Mouse (Mus musculus) midbrain, embryonic 15.5 days (tissue): ENCODE measurements at regions not wholly inside any gene's neighbourhood (a gene's known extent, or its start where the extent isn't known, plus 50 kb on each side); places are given as distances from the start of the nearest gene placed in this dataset.

ENCODE experiments used
- ATAC-seq: fragments of 200-750 bp; cut with Nextera tagmentation; replicated peaks from 2 replicates; pipeline ENCODE4 v1.8.0; 2017; ENCODE audit warnings: moderate TSS enrichment
- H3K27ac ChIP-seq: fragments of 300-500 bp; sonication (generic); 2 replicates; pipeline ENCODE4 v1.5.1; 2015; ENCODE audit warnings: mild to moderate bottlenecking, inconsistent platforms
- H3K27me3 ChIP-seq: fragments of 300-500 bp; sonication (generic); replicated peaks from 2 replicates; pipeline ENCODE4 v1.6.1; 2015; ENCODE audit warnings: inconsistent platforms
- H3K36me3 ChIP-seq: fragments of 300-500 bp; sonication (generic); replicated peaks from 2 replicates; pipeline ENCODE4 v1.6.1; 2015; ENCODE audit warnings: inconsistent platforms
- H3K4me1 ChIP-seq: fragments of 300-500 bp; sonication (generic); 2 replicates; pipeline ENCODE4 v1.6.1; 2015; ENCODE audit warnings: inconsistent platforms
- H3K4me2 ChIP-seq: fragments of 300-500 bp; sonication (generic); 2 replicates; pipeline ENCODE4 v1.6.1; 2015; ENCODE audit warnings: inconsistent platforms, mild to moderate bottlenecking, moderate library complexity
- H3K4me3 ChIP-seq: fragments of 300-500 bp; sonication (generic); 2 replicates; pipeline ENCODE4 v1.5.1; 2015; ENCODE audit warnings: mild to moderate bottlenecking, inconsistent platforms
- H3K9ac ChIP-seq: fragments of 300-500 bp; sonication (generic); 2 replicates; pipeline ENCODE4 v1.6.1; 2015; ENCODE audit warnings: mild to moderate bottlenecking, inconsistent platforms
- H3K9me3 ChIP-seq: fragments of 300-500 bp; sonication (generic); 2 replicates; pipeline ENCODE4 v1.6.1; 2016; ENCODE audit warnings: inconsistent platforms
- WGBS: fragments of 180-500 bp; shearing (Covaris S2); methylation state at CpG from one replicate; pipeline ENCODE4 v1.1.7; 2015; ENCODE audit warnings: mixed read lengths; 5-methylcytosine and 5-hydroxymethylcytosine counted together

DNA sequence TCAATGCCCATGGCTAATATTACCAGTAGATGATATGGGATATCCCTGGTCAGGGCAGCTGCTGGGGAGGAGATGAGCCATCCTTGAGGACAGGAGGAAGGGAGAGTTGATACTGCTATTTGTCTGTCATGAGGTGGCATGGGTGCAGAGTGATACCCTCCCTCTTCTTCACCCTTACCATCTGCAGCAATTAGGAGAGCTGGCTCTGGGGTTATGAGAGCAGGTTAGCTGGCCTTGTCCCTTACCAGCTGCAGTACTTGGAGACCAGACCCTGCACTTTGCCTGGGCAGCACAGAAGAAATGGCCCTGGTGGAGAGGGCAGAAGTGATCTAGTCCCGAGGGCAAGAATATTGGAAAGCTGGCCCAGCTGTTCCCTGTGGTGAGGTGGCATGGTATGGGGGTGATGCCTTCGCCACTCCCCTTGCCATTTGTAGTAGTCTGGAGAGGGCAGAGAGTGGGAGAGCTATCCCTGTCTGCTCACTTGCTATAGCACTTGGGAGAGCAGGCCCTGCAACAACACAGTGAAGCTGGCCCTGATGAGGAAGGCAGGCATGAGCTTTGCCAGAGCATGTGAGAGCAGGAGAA is 73.6 kb upstream of the Ppp6c start:
- H3K4me1 ChIP-seq, result no peaks in the 10 kb centered on the region
- no peak for ATAC-seq
- WGBS, result 80% methylated on average over 2 of the region's 2 CpGs
- H3K9me3 ChIP-seq, result no peaks in the 10 kb centered on the region
- no peaks in the 10 kb centered on the region for H3K27me3 ChIP-seq
- H3K36me3 ChIP-seq, result no peaks in the 10 kb centered on the region
- no peak overlapping the region for H3K4me2 ChIP-seq
- no peak overlapping the region for H3K27ac ChIP-seq
- H3K4me3 ChIP-seq, result no peak overlapping the region
- H3K9ac ChIP-seq, result no peak overlapping the region

DNA sequence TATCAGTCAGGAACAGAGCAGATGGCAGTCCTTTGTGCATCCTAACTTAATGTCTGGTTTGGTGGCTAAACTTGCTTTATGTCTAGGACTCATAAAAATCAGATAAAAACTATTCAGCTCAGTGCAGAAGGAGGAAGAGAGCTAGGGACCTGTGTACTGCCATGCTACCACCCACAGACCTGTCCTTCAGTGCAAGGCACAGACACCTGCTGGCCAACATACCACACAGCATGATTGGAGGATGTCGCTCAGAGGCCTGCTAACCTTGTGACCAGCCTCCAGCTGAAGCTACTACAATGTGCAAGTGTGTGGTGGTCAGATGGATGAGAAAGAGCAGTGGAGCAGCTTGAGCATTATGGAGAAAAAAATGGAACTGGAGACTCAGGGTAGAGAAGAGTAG is 73.0 kb upstream of the Ppp6c start:
- no peak overlapping the region for H3K9ac ChIP-seq
- no peak for ATAC-seq
- no peaks in the 10 kb centered on the region for H3K4me1 ChIP-seq
- no peak overlapping the region for H3K27ac ChIP-seq
- no peaks in the 10 kb centered on the region for H3K36me3 ChIP-seq
- H3K27me3 ChIP-seq, result no peaks in the 10 kb centered on the region
- no peak overlapping the region for H3K4me2 ChIP-seq
- H3K9me3 ChIP-seq, result no peaks in the 10 kb centered on the region
- WGBS, result 81% methylated on average over 1 of the region's 1 CpGs
- H3K4me3 ChIP-seq, result no peak overlapping the region

GRCm38 (mm10) chr2:39295435-39295834 is 69.2 kb upstream of the Ppp6c start:
- no peaks in the 10 kb centered on the region for H3K4me1 ChIP-seq
- no peaks in the 10 kb centered on the region for H3K9me3 ChIP-seq
- no peak for ATAC-seq
- 86% methylated on average over 1 of the region's 1 CpGs for WGBS
- H3K27ac ChIP-seq, result no peak overlapping the region
- no peak overlapping the region for H3K4me3 ChIP-seq
- H3K9ac ChIP-seq, result no peak overlapping the region
- H3K27me3 ChIP-seq, result no peaks in the 10 kb centered on the region
- no peak overlapping the region for H3K4me2 ChIP-seq
- no peaks in the 10 kb centered on the region for H3K36me3 ChIP-seq

DNA sequence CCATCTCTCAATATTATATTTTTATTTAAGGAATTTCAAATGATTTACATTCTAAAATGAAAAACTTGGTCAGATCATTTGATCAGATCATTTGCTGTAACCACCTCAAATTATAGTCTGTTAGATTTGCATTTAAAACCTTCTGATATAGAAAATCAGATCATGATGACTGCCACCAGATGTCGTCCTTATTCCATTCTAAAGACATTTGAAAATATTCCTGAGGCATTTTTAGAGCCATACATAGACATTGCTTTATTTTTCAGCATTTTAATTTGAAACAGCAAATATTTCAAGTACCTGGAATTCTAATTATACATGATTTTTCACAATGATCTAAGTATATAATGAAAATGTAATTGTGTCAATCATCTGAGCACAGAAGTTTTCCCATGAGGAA is 52.0 kb upstream of the Ppp6c start:
- H3K9me3 ChIP-seq, result no peaks in the 10 kb centered on the region
- no peak for ATAC-seq
- no peaks in the 10 kb centered on the region for H3K27me3 ChIP-seq
- no peak overlapping the region for H3K9ac ChIP-seq
- no peaks in the 10 kb centered on the region for H3K4me1 ChIP-seq
- H3K36me3 ChIP-seq, result no peaks in the 10 kb centered on the region
- 66% methylated on average over 1 of the region's 1 CpGs for WGBS
- no peak overlapping the region for H3K4me2 ChIP-seq
- no peak overlapping the region for H3K27ac ChIP-seq
- no peak overlapping the region for H3K4me3 ChIP-seq
